Mouse (Mus musculus): Measurements from ENCODE around the gene Gm21028. TPM values are rescaled to one million over a fixed set of nuclear protein-coding genes. Genes with fewer than 3 reads are reported as not detected.
"Not testable (repeated sequence)": the region's sequence is repeated elsewhere in the genome, so short reads cannot be mapped to it uniquely, and the experiment has no call there.

Gene Gm21028
- polyA plus RNA-seq (2012; rRNA removed), result not detected in 2 replicates

DNA sequence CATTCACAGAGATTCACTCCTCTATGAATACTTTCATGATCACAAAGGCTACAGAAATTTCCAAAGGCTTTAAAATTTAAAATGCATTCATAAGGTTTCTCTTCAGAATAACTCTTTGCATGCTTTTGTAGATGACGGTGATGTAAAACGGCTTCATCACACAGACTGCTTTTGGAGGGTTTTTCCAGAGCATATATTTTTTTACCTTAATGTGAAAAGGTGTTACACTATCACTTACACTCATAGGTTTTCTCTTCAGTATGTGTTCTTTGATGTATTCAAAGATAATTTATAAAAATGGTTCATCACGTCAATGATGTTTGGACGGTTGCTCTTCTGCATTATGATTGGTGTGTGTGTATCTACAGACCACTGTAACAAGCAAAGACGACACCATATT is at the start of gene Gm21028:
Gene Gm21028 (minus strand): TSS at position 101 of the 400 bp plus-strand sequence.
- WGBS, result 93% methylated on average over 5 of the region's 5 CpGs
- TF ChIP-seq POLR2A (IDR thresholded peaks at IDR 0.05; ENCODE audit: low read depth, low read length), result no peak
- Histone ChIP-seq H3K4me1 (ENCODE audit: control insufficient read depth, insufficient read depth, insufficient read length) (no peaks in the 10 kb centered on the region), H3K36me3 (ENCODE audit: control insufficient read depth, insufficient read depth, low read length) (no peaks in the 10 kb centered on the region), H3K27me3 (ENCODE audit: control insufficient read depth, insufficient read depth, low read length) (no peaks in the 10 kb centered on the region), H3K4me3 (ENCODE audit: extremely low read depth, insufficient read depth, insufficient read length) (no peak within 1 kb of the TSS), H3K27ac (ENCODE audit: insufficient read depth, low read length) (no peak within 1 kb of the TSS)
- DNase-seq (ENCODE audit: low read depth in 1 of 2, low spot score in 2 of 2), result no peak

GRCm38 (mm10) chr7:42595666-42596065 is 17.3 kb upstream of the Gm21028 start:
- not testable (repeated sequence) for H3K4me1 ChIP-seq (ENCODE audit: control insufficient read depth, insufficient read depth, insufficient read length); DNase-seq (ENCODE audit: low read depth in 1 of 2, low spot score in 2 of 2); H3K27ac ChIP-seq (ENCODE audit: insufficient read depth, low read length); H3K4me3 ChIP-seq (ENCODE audit: extremely low read depth, insufficient read depth, insufficient read length); H3K27me3 ChIP-seq (ENCODE audit: control insufficient read depth, insufficient read depth, low read length); H3K36me3 ChIP-seq (ENCODE audit: control insufficient read depth, insufficient read depth, low read length)

DNA sequence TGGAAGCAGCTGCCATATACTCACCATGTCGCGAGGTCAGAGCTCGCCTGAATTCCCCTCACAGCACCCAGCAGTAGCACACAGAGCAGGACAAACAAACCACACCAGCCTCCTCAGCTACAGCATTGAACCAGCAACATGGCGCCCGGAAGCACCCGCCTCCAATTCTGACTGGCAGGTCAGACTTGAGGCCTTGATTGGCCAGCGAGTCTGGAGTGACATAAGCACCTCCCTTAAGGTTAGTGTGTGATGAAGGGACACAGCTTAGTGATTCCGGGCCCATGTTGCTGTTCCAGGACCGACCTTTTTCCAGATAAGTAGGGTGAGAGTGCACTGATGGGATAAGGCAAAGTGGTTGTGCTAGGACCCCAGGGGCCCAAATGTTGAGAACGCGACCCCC is 14.0 kb upstream of the Gm21028 start, which contains the start of gene Zfp977:
Gene Zfp977 (minus strand): TSS at position 135 of the 400 bp plus-strand sequence.
- not testable (repeated sequence) for H3K36me3 ChIP-seq (ENCODE audit: control insufficient read depth, insufficient read depth, low read length); DNase-seq (ENCODE audit: low read depth in 1 of 2, low spot score in 2 of 2); H3K27me3 ChIP-seq (ENCODE audit: control insufficient read depth, insufficient read depth, low read length); H3K27ac ChIP-seq (ENCODE audit: insufficient read depth, low read length); H3K4me1 ChIP-seq (ENCODE audit: control insufficient read depth, insufficient read depth, insufficient read length); H3K4me3 ChIP-seq (ENCODE audit: extremely low read depth, insufficient read depth, insufficient read length)
- WGBS, result 92% methylated on average over 11 of the region's 11 CpGs

DNA sequence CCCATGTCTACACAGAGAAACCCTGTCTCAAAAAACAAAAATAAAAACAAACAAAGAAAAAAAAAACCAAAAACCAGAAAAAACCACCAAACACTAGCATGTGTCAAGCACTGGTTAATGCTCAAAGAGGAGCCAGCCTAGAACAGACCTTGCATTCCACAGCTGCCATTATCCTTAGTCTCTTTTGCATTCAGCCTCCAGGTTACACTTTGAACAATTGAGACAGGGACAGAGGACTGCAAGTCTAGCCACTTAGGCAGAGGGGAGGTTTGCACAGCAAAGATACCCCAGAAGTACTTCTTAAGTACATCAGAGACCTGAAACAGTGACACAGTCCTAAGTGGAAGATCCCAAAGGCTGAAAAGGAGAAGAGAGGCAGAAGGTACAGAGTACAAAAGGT is 12.9 kb upstream of the Gm21028 start:
- not testable (repeated sequence) for H3K27me3 ChIP-seq (ENCODE audit: control insufficient read depth, insufficient read depth, low read length); DNase-seq (ENCODE audit: low read depth in 1 of 2, low spot score in 2 of 2); H3K4me3 ChIP-seq (ENCODE audit: extremely low read depth, insufficient read depth, insufficient read length); H3K27ac ChIP-seq (ENCODE audit: insufficient read depth, low read length); H3K4me1 ChIP-seq (ENCODE audit: control insufficient read depth, insufficient read depth, insufficient read length); H3K36me3 ChIP-seq (ENCODE audit: control insufficient read depth, insufficient read depth, low read length)

DNA sequence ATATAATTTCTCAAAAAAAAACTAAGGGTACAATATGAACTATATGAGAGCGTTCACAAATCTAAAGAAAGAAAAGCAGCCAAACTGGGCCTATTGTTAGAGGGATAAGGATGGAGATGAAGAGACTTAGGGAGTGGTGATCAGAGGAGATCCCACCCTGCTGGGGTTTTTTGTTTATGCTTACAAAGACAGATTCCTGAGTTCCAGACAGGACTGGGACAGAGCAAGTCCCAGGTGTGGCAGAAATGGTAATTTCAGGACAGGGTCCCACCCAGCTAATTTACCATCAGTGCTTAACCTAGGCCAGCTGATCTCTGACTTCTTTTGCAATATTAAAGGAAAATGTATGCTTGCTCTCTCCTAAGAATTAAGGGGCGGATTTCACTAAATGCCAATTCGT is 26.6 kb downstream of the Gm21028 start:
- Histone ChIP-seq H3K4me1 (ENCODE audit: control insufficient read depth, insufficient read depth, insufficient read length) (no peaks in the 10 kb centered on the region), H3K27me3 (ENCODE audit: control insufficient read depth, insufficient read depth, low read length) (no peaks in the 10 kb centered on the region), H3K36me3 (ENCODE audit: control insufficient read depth, insufficient read depth, low read length) (no peaks in the 10 kb centered on the region), H3K27ac (ENCODE audit: insufficient read depth, low read length) (no peak overlapping the region), H3K4me3 (ENCODE audit: extremely low read depth, insufficient read depth, insufficient read length) (no peak overlapping the region)
- 74% methylated on average over 3 of the region's 3 CpGs for WGBS
- DNase-seq (ENCODE audit: low read depth in 1 of 2, low spot score in 2 of 2), result no peak
- TF ChIP-seq POLR2A (IDR thresholded peaks at IDR 0.05; ENCODE audit: low read depth, low read length) (no peak), CTCF (IDR thresholded peaks at IDR 0.05; ENCODE audit: extremely low read depth, insufficient read depth, insufficient read length, insufficient replicate concordance) (no peak)

Other genes with a start within 250 kb of the Gm21028 start
- not detected in 2 replicates for gene 4933421I07Rik, start 130.5 kb downstream of the Gm21028 start, polyA plus RNA-seq (2012; rRNA removed)
- gene Zfp141, start 72.8 kb downstream of the Gm21028 start, polyA plus RNA-seq (2012; rRNA removed), result 3.8 and 4.2 TPM in 2 replicates
- not detected in 2 replicates for gene Zfp977, start 14.0 kb upstream of the Gm21028 start, polyA plus RNA-seq (2012; rRNA removed)
- 0.05 and 0.08 TPM in 2 replicates for gene Zfp976, start 64.0 kb upstream of the Gm21028 start, polyA plus RNA-seq (2012; rRNA removed)
- gene Zfp975, start 114.2 kb upstream of the Gm21028 start, polyA plus RNA-seq (2012; rRNA removed), result 0.07 and 0.32 TPM in 2 replicates
- gene Gm17067, start 148.4 kb upstream of the Gm21028 start, polyA plus RNA-seq (2012; rRNA removed), result not detected in 2 replicates
- gene Vmn2r62, start 214.9 kb upstream of the Gm21028 start, polyA plus RNA-seq (2012; rRNA removed), result not detected in 2 replicates

Data from spleen, adult 2 months (tissue).